Mouse (Mus musculus) intestine, embryonic 16.5 days (tissue): Measurements from ENCODE around the gene Mocs1. TPM values are rescaled to one million over a fixed set of nuclear protein-coding genes. Genes with fewer than 3 reads are reported as not detected.

Experiments
- ATAC-seq: fragments of 200-750 bp; cut with Nextera tagmentation; 2 replicates; pipeline ENCODE4 v1.8.0; 2017; ENCODE audit warnings: moderate TSS enrichment, moderate library complexity
- H3K27ac ChIP-seq: fragments of 300-500 bp; sonication (generic); 2 replicates; pipeline ENCODE4 v1.5.1; 2014; ENCODE audit warnings: mild to moderate bottlenecking, low read length
- H3K27me3 ChIP-seq: fragments of 300-500 bp; sonication (generic); replicated peaks from 2 replicates; pipeline ENCODE4 v1.6.1; 2014; ENCODE audit warnings: low read length, control low read depth, mixed read lengths; ENCODE audit not compliant: control insufficient read depth, insufficient read depth
- H3K36me3 ChIP-seq: fragments of 300-500 bp; sonication (generic); 2 replicates; pipeline ENCODE4 v1.6.1; 2014; ENCODE audit warnings: low read length, control low read depth; ENCODE audit not compliant: control insufficient read depth, insufficient read depth
- H3K4me1 ChIP-seq: fragments of 300-500 bp; sonication (generic); 2 replicates; pipeline ENCODE4 v1.6.1; 2014; ENCODE audit warnings: low read length, control low read depth, mixed read lengths; ENCODE audit not compliant: control insufficient read depth, insufficient read depth
- H3K4me2 ChIP-seq: fragments of 300-500 bp; sonication (generic); 2 replicates; pipeline ENCODE4 v1.6.1; 2014; ENCODE audit warnings: low read depth, low read length, control low read depth
- H3K4me3 ChIP-seq: fragments of 300-500 bp; sonication (generic); 2 replicates; pipeline ENCODE4 v1.5.1; 2014; ENCODE audit warnings: mild to moderate bottlenecking, low read length
- H3K9ac ChIP-seq: fragments of 300-500 bp; sonication (generic); 2 replicates; pipeline ENCODE4 v1.6.1; 2014; ENCODE audit warnings: low read depth, low read length
- H3K9me3 ChIP-seq: fragments of 300-500 bp; sonication (generic); 2 replicates; pipeline ENCODE4 v1.6.1; 2016; ENCODE audit warnings: low read length, control low read depth; ENCODE audit not compliant: control insufficient read depth
- WGBS: fragments of 180-500 bp; shearing (Covaris S2); extraction: QIAGEN DNeasy Blood & Tissue Kit; methylation state at CpG from one replicate; pipeline ENCODE4 v1.1.7; 2014; 5-methylcytosine and 5-hydroxymethylcytosine counted together
- polyA plus RNA-seq: library from polyadenylated mRNA; unstranded; fragments of >200 nt; fragmentation: Nextera tagmentation; extraction: Ambion mirVana; gene quantifications from 2 replicates; pipeline ENCODE4 v1.2.1, GENCODE M21; 2015

The Mocs1 gene
- polyA plus RNA-seq, 1 experiment from 2014 or later = 11.4 TPM

DNA sequence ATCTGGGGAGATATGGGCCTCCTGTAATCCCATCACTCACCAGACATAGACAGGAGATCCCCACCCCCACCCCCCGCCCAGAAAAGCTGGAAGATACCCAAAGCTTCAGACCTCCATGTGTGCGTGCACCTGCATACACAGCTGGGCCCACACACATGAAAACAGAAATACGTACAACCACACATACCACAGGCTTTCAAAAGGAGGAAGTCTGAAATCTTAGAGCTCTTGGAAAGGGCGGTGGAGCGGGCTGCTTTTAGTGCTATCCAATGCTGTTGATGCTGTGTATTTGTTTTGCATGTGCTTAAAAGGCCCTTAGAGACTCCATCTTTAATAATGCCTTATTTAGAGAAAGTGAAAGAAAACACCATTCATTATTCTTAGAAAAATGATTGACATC lies 22.2 kb upstream of the Mocs1 start:
- Histone ChIP-seq H3K4me1 (no peaks in the 10 kb centered on the region), H3K4me2 (no peak overlapping the region), H3K27me3 (no peaks in the 10 kb centered on the region), H3K4me3 (no peak overlapping the region), H3K27ac (no peak overlapping the region), H3K9me3 (no peaks in the 10 kb centered on the region), H3K36me3 (no peaks in the 10 kb centered on the region), H3K9ac (no peak overlapping the region)
- ATAC-seq = no peak
- WGBS = 77% methylated on average over 5 of the region's 5 CpGs

DNA sequence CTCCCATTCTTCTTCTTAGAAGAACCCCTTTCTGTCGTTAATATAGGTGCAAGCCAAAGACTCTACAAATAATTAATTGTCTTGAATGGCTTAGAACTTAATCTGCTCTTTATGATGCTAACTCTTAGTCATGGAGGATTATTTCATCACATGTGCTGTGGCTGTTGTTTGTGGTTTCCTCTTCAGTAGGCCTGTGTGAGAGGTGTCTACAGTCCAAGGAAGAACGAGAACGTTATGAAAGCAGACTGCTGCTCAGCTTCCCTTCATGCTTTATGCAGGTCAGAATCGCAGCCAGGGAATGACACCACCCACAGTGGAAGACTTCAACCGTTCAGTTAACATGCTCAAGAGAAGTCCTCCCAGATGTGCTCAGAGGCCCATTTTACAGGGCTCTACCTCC lies 15.2 kb upstream of the Mocs1 start:
- 88% methylated on average over 5 of the region's 5 CpGs for WGBS
- H3K27me3 ChIP-seq = no peaks in the 10 kb centered on the region
- no peak for ATAC-seq
- H3K9me3 ChIP-seq = no peaks in the 10 kb centered on the region
- no peak overlapping the region for H3K4me2 ChIP-seq
- H3K4me3 ChIP-seq = no peak overlapping the region
- no peaks in the 10 kb centered on the region for H3K4me1 ChIP-seq
- H3K36me3 ChIP-seq = no peaks in the 10 kb centered on the region
- H3K27ac ChIP-seq = no peak overlapping the region
- H3K9ac ChIP-seq = no peak overlapping the region

DNA sequence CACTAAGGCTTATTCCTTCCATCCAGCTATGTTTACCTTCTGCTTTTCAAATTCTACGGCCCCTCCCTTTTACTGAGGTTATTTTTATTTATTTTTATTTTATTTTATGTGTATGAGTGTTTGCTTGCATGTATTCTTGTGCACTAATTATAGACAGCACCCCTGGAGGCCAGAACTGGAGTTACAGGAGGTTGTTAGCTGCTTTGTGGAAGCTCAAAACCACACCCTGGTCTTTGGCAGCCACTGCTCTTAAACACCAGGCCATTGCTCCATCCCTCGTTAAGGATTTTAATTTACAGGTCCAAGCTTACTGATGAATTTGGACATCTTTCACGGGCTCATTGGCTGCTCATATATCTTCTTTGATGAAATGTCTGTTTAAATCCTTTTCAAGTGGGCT lies 14.6 kb upstream of the Mocs1 start:
- Histone ChIP-seq H3K9me3 (no peaks in the 10 kb centered on the region), H3K4me3 (no peak overlapping the region), H3K36me3 (no peaks in the 10 kb centered on the region), H3K4me1 (no peaks in the 10 kb centered on the region), H3K27ac (no peak overlapping the region), H3K27me3 (no peaks in the 10 kb centered on the region), H3K4me2 (no peak overlapping the region), H3K9ac (no peak overlapping the region)
- 58% methylated on average over 3 of the region's 3 CpGs for WGBS
- no peak for ATAC-seq

DNA sequence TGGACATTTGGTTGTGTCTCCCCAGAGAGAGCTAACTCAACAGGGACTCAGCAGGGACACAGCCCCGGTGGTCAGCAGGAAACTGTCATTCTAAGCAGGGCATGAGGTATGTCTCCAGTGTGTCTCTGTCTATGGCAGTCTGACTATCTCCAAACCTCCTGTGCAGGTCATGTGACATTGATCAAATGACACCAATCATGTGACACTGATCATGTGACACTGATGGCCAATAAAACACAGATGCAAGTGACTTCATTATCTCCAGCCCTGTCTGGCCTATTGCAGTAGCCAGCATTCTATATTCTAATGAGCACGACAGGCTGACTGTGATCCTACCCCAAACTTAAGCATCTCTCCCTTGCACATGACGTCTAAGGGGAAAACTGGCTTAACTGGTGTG lies 11.9 kb upstream of the Mocs1 start:
- Histone ChIP-seq H3K9me3 (no peaks in the 10 kb centered on the region), H3K36me3 (no peaks in the 10 kb centered on the region), H3K4me2 (no peak overlapping the region), H3K4me3 (no peak overlapping the region), H3K9ac (no peak overlapping the region), H3K4me1 (no peaks in the 10 kb centered on the region), H3K27ac (no peak overlapping the region), H3K27me3 (no peaks in the 10 kb centered on the region)
- WGBS = 75% methylated on average over 3 of the region's 3 CpGs
- no peak for ATAC-seq

DNA sequence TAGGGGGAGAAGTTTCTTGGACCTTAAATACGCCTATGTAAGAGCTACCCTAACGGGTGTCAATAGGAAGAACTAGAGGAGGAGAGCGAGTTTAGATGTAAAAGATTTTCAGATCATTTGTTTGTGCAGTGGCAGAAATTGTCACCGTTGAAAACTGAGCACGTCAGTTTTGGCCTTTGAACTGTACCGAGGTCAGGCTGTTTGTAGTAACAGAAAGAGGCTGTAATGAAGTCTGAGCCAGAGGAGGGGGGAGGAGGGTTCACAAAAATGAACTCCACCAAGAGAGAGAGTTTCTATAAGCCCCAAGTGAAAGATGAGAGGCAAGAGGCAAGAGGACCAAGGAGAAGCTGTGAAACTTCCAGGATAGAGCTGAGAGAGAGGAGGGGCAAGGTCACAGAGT lies 8.3 kb upstream of the Mocs1 start:
- no peak for ATAC-seq
- WGBS = 50% methylated on average over 6 of the region's 6 CpGs
- Histone ChIP-seq H3K4me2 (no peak overlapping the region), H3K4me1 (no peaks in the 10 kb centered on the region), H3K9ac (no peak overlapping the region), H3K4me3 (no peak overlapping the region), H3K27me3 (no peaks in the 10 kb centered on the region), H3K27ac (no peak overlapping the region), H3K9me3 (no peaks in the 10 kb centered on the region), H3K36me3 (no peaks in the 10 kb centered on the region)

DNA sequence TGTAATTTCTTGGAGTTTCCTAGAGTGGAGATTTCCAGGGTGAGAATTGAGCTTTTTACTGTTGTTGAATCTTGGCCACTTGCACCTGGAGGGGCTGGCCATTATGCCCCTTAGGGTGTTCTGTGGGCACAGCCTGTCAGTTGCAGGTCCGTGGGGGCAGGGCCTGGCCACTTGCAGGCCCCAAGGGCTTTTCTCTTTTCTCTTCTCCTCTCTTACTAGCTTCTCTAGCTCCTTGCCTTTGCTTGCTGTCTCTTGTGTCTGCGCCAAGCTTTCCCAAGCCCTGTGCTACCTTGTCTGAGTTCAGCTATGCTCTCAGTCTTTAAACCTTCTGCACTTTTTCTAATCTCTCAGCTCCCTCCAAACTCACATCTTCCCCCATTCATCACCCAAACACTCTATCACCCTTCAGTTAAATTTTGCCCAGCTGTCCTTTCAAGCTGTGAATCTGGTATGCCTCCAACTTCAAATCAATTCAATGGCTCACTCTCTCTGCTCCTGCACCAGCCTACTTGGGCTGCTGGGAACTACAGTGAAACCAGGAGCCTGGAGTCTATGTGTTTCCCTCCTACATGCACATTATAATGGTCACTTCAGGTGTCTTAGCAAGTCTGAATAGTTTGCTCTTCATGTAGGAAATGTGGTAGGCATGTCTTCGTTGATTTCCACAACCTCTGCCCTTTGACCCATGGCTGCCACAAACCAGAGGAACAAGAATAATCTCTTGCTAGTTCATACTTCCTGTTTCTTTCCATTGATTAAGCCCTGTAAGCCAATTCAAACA lies 5.7 kb upstream of the Mocs1 start:
- no peak for ATAC-seq
- no peak overlapping the region for H3K4me3 ChIP-seq
- no peaks in the 10 kb centered on the region for H3K4me1 ChIP-seq
- no peaks in the 10 kb centered on the region for H3K27me3 ChIP-seq
- WGBS = 51% methylated on average over 3 of the region's 3 CpGs
- no peak overlapping the region for H3K4me2 ChIP-seq
- H3K36me3 ChIP-seq = no peaks in the 10 kb centered on the region
- peak overlapping the region; percentile 9; the same call in 1 of the 2 replicates for H3K27ac ChIP-seq
- no peak overlapping the region for H3K9ac ChIP-seq
- H3K9me3 ChIP-seq = no peaks in the 10 kb centered on the region

DNA sequence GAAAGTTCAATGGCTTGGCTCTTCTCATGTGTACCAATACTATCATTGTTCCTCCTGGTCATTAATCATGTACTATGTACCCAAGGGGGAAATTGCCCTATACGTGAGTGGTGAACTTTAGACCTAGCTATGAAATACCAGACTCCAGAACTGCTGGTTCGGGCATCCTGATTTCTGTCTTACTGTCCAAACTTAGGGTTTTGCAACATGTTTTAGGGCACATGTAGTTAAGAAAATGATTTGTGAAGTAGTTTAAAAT lies 5.2 kb upstream of the Mocs1 start:
- Histone ChIP-seq H3K27me3 (no peaks in the 10 kb centered on the region), H3K9ac (no peak overlapping the region), H3K36me3 (no peaks in the 10 kb centered on the region), H3K4me1 (no peaks in the 10 kb centered on the region), H3K4me3 (no peak overlapping the region), H3K9me3 (no peaks in the 10 kb centered on the region), H3K4me2 (no peak overlapping the region), H3K27ac (no peak overlapping the region)
- WGBS = 55% methylated on average over 2 of the region's 2 CpGs
- ATAC-seq = peak; percentile 76

DNA sequence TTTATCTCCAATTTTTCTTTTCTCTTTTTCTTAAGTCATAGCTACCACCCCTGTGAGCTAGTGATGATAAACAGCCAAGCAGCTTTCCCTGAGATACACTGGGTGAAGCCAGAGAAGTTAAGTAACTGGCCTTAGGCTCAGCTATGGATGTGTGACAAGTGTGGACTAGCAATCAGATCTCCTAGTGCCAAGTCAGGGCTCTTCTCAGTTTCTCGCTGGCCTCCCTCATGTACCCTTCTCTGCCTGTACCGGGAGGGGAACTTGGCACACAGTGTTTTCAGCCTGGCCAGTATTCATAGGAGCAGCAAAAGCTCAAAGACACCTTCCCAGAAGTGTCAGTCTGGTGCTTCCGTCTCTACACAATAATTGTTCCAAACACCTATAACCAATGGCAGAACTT lies 4.3 kb upstream of the Mocs1 start:
- no peaks in the 10 kb centered on the region for H3K27me3 ChIP-seq
- ATAC-seq = no peak
- no peak overlapping the region for H3K27ac ChIP-seq
- H3K9ac ChIP-seq = no peak overlapping the region
- no peaks in the 10 kb centered on the region for H3K9me3 ChIP-seq
- WGBS = 89% methylated on average over 3 of the region's 3 CpGs
- H3K4me1 ChIP-seq = no peaks in the 10 kb centered on the region
- H3K4me2 ChIP-seq = no peak overlapping the region
- H3K36me3 ChIP-seq = no peaks in the 10 kb centered on the region
- no peak overlapping the region for H3K4me3 ChIP-seq

DNA sequence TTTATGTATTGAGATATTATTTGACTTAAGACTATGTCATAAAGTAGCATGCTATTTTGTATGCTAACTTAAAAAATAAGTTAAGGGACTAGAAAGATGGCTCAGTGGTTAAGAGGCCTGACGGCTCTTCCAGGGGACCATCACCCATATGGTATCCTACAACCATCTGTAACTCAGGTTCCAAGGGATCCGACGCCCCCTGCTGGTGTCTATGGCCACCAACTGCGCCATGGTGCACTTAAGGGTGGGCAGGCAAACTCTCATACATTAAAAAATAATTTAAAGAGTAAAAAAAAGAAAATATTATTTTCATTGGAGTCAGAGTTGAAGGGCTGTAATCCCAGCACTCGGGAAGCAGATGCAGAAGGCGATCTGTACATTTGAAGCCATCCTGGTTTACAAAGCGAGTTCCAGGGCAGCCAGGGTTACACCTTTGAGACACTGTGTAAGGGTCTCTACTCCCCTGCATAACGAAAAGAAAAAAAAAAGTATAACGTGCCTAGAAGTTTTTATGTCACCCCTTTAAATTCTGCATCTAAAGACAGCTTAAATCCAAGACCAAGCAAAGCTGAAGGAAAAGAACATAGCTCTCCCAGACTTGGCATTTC lies 427 bp upstream of the Mocs1 start:
- no peaks in the 10 kb centered on the region for H3K36me3 ChIP-seq
- WGBS = 22% methylated on average over 9 of the region's 9 CpGs
- H3K27ac ChIP-seq = no peak overlapping the region
- H3K9me3 ChIP-seq = no peaks in the 10 kb centered on the region
- H3K4me1 ChIP-seq = peaks cover 19% of the 10 kb centered on the region
- H3K4me3 ChIP-seq = no peak overlapping the region
- peak; percentile 7 for ATAC-seq
- no peak overlapping the region for H3K9ac ChIP-seq
- peak overlapping the region; percentile 15; the same call in 1 of the 2 replicates for H3K4me2 ChIP-seq
- H3K27me3 ChIP-seq = no peaks in the 10 kb centered on the region
